Comparison of ENCODE assay signal across 16 mouse cellular contexts in genomic region chr17:23968780-23969179, GRCm38 (mm10). TPM values are rescaled to one million over a fixed set of nuclear protein-coding genes. Genes with fewer than 3 reads are reported as not detected.
DNase-seq lines count a peak whose midpoint lies in the region; ATAC-seq and TF ChIP-seq lines count a peak whose summit lies in the region.
"Had no signal": no experiment of that assay in that cellular context is flagged by ENCODE, and none has a peak within 500 bp of the region (broad histone marks: within the 10 kb centered on the region; RNA-seq: fewer than 3 reads in every experiment).

No protein-coding gene starts in this region.

- no peaks in the 10 kb centered on the region for H3K9me3 ChIP-seq in midbrain, postnatal 0 days (ENCODE audit: low read length)
- no peaks in the 10 kb centered on the region for H3K9me3 ChIP-seq in midbrain, embryonic 16.5 days (replicated peaks; ENCODE audit: control insufficient read depth, low read length, poor library complexity, severe bottlenecking)
- H3K9me3 ChIP-seq in intestine, embryonic 16.5 days (ENCODE audit: control insufficient read depth, low read length): no peaks in the 10 kb centered on the region
- H3K9me3 ChIP-seq in hindbrain, postnatal 0 days (ENCODE audit: low read length): no peaks in the 10 kb centered on the region
- H3K9me3 ChIP-seq: embryonic facial prominence, embryonic 13.5 days; forebrain, embryonic 13.5 days; heart, embryonic 12.5 days; hindbrain, embryonic 15.5 days; limb, embryonic 15.5 days had no signal

- H3K36me3 ChIP-seq in midbrain, postnatal 0 days (ENCODE audit: insufficient read depth, low read length): no peaks in the 10 kb centered on the region
- no peaks in the 10 kb centered on the region for H3K36me3 ChIP-seq in midbrain, embryonic 16.5 days (ENCODE audit: control insufficient read depth, insufficient read depth, low read length)
- H3K36me3 ChIP-seq in intestine, embryonic 16.5 days (ENCODE audit: control insufficient read depth, insufficient read depth, low read length): no peaks in the 10 kb centered on the region
- H3K36me3 ChIP-seq in hindbrain, postnatal 0 days (ENCODE audit: insufficient read depth, low read length): no peaks in the 10 kb centered on the region
- H3K36me3 ChIP-seq: embryonic facial prominence, embryonic 13.5 days; heart, embryonic 12.5 days; hindbrain, embryonic 15.5 days; limb, embryonic 15.5 days had no signal

- no peak overlapping the region for H3K4me2 ChIP-seq in midbrain, postnatal 0 days (ENCODE audit: low read depth, low read length, poor library complexity, severe bottlenecking)
- no peak overlapping the region for H3K4me2 ChIP-seq in midbrain, embryonic 16.5 days (ENCODE audit: low read length)
- H3K4me2 ChIP-seq in intestine, embryonic 16.5 days (ENCODE audit: low read depth, low read length): no peak overlapping the region
- H3K4me2 ChIP-seq in hindbrain, postnatal 0 days (ENCODE audit: low read depth, low read length): no peak overlapping the region
- H3K4me2 ChIP-seq: embryonic facial prominence, embryonic 13.5 days; forebrain, embryonic 13.5 days; heart, embryonic 12.5 days; hindbrain, embryonic 15.5 days; limb, embryonic 15.5 days had no signal

- H3K9ac ChIP-seq in midbrain, postnatal 0 days (replicated peaks; ENCODE audit: low read length, poor library complexity, severe bottlenecking): no peak overlapping the region
- H3K9ac ChIP-seq in midbrain, embryonic 16.5 days (ENCODE audit: low read depth, low read length): no peak overlapping the region
- no peak overlapping the region for H3K9ac ChIP-seq in intestine, embryonic 16.5 days (ENCODE audit: low read depth, low read length)
- no peak overlapping the region for H3K9ac ChIP-seq in hindbrain, postnatal 0 days (replicated peaks; ENCODE audit: low read length)
- H3K9ac ChIP-seq: embryonic facial prominence, embryonic 13.5 days; forebrain, embryonic 13.5 days; heart, embryonic 12.5 days; hindbrain, embryonic 15.5 days; limb, embryonic 15.5 days had no signal

- H3K27me3 ChIP-seq in midbrain, postnatal 0 days (ENCODE audit: insufficient read depth, low read length): no peaks in the 10 kb centered on the region
- H3K27me3 ChIP-seq in midbrain, embryonic 16.5 days (ENCODE audit: control insufficient read depth, insufficient read depth, low read depth, low read length): no peaks in the 10 kb centered on the region
- no peaks in the 10 kb centered on the region for H3K27me3 ChIP-seq in intestine, embryonic 16.5 days (replicated peaks; ENCODE audit: control insufficient read depth, insufficient read depth, low read length)
- H3K27me3 ChIP-seq in hindbrain, postnatal 0 days (ENCODE audit: insufficient read depth, low read length): no peaks in the 10 kb centered on the region
- H3K27me3 ChIP-seq: embryonic facial prominence, embryonic 13.5 days; forebrain, embryonic 13.5 days; heart, embryonic 12.5 days; hindbrain, embryonic 15.5 days; limb, embryonic 15.5 days had no signal

- peak; percentile 8; the same call in 1 of the 2 replicates for TF ChIP-seq CTCF in midbrain, postnatal 0 days (IDR thresholded peaks at IDR 0.05)
- TF ChIP-seq CTCF in hindbrain, postnatal 0 days (IDR thresholded peaks at IDR 0.05; ENCODE audit: low read depth): no peak

- no peak for ATAC-seq in midbrain, postnatal 0 days (ENCODE audit: low FRiP score)
- no peak for ATAC-seq in midbrain, embryonic 16.5 days
- ATAC-seq in intestine, embryonic 16.5 days: 0 out of 2 replicates have a peak, but pooled peaks have one; percentile 15
- no peak for ATAC-seq in hindbrain, postnatal 0 days
- no peak for ATAC-seq in megakaryocyte, adult 5-6 weeks (ENCODE audit: poor library complexity, severe bottlenecking)
- ATAC-seq: forebrain, embryonic 13.5 days had no signal

- WGBS in midbrain, postnatal 0 days: 50% methylated on average over 2 of the region's 2 CpGs
- WGBS in midbrain, embryonic 16.5 days: 65% methylated on average over 2 of the region's 2 CpGs
- 54% methylated on average over 2 of the region's 2 CpGs for WGBS in intestine, embryonic 16.5 days
- 53% methylated on average over 2 of the region's 2 CpGs for WGBS in hindbrain, postnatal 0 days

- peak; percentile 11 for DNase-seq in adrenal gland, postnatal 14 days
- no peak for DNase-seq in adrenal gland, postnatal 4 days (ENCODE audit: low spot score in 2 of 2)
- DNase-seq in midbrain, postnatal 0 days (ENCODE audit: low spot score): no peak
- DNase-seq in thymus, postnatal 14 days: peak; percentile 43
- DNase-seq in hindbrain, postnatal 0 days (ENCODE audit: low spot score): no peak

- no peak overlapping the region for H3K4me3 ChIP-seq in midbrain, postnatal 0 days (ENCODE audit: low read depth, low read length)
- no peak overlapping the region for H3K4me3 ChIP-seq in midbrain, embryonic 16.5 days (ENCODE audit: low read depth, low read length)
- H3K4me3 ChIP-seq in intestine, embryonic 16.5 days (ENCODE audit: low read length): no peak overlapping the region
- no peak overlapping the region for H3K4me3 ChIP-seq in hindbrain, postnatal 0 days (ENCODE audit: low read length)
- H3K4me3 ChIP-seq: embryonic facial prominence, embryonic 13.5 days; forebrain, embryonic 13.5 days; heart, embryonic 12.5 days; hindbrain, embryonic 15.5 days; limb, embryonic 15.5 days; myocyte had no signal

- H3K27ac ChIP-seq in midbrain, postnatal 0 days (ENCODE audit: low read depth, low read length): no peak overlapping the region
- no peak overlapping the region for H3K27ac ChIP-seq in midbrain, embryonic 16.5 days (ENCODE audit: low read length)
- no peak overlapping the region for H3K27ac ChIP-seq in intestine, embryonic 16.5 days (ENCODE audit: low read length)
- no peak overlapping the region for H3K27ac ChIP-seq in hindbrain, postnatal 0 days
- H3K27ac ChIP-seq: embryonic facial prominence, embryonic 13.5 days; forebrain, embryonic 13.5 days; hindbrain, embryonic 15.5 days; limb, embryonic 15.5 days had no signal

- no peaks in the 10 kb centered on the region for H3K4me1 ChIP-seq in midbrain, postnatal 0 days (ENCODE audit: insufficient read depth, low read length)
- no peaks in the 10 kb centered on the region for H3K4me1 ChIP-seq in midbrain, embryonic 16.5 days (ENCODE audit: control insufficient read depth, insufficient read depth, low read length)
- peaks cover 8% of the 10 kb centered on the region; the same call in 1 of the 2 replicates for H3K4me1 ChIP-seq in intestine, embryonic 16.5 days (ENCODE audit: control insufficient read depth, insufficient read depth, low read length)
- H3K4me1 ChIP-seq in hindbrain, postnatal 0 days (ENCODE audit: insufficient read depth, low read length): no peaks in the 10 kb centered on the region
- H3K4me1 ChIP-seq: embryonic facial prominence, embryonic 13.5 days; heart, embryonic 12.5 days; limb, embryonic 15.5 days had no signal

RNA-seq across cellular contexts. Expression of gene Prss30, which starts 11.6 kb away (rescaled TPM):
- 0.34 and 0.37 TPM in 2 replicates for total RNA-seq in adrenal gland, postnatal 14 days (2021)
- total RNA-seq in adrenal gland, postnatal 4 days (2021): not detected
- total RNA-seq in midbrain, postnatal 0 days (2014; rRNA removed): 1.8 TPM in 1 of 2 replicates, not detected in the other
- 0.15 and 0.17 TPM in 2 replicates for polyA plus RNA-seq in midbrain, postnatal 0 days (2015; fragmentation: Nextera tagmentation; extraction: Ambion mirVana)
- polyA plus RNA-seq in midbrain, embryonic 16.5 days (2015; fragmentation: Nextera tagmentation; extraction: Ambion mirVana): 0.24 TPM in 1 of 2 replicates, not detected in the other
- polyA plus RNA-seq in intestine, embryonic 16.5 days (2015; fragmentation: Nextera tagmentation; extraction: Ambion mirVana): 3.2 and 4.3 TPM in 2 replicates
- total RNA-seq in hindbrain, postnatal 0 days (2014; rRNA removed): not detected in 2 replicates
- not detected in 2 replicates for polyA plus RNA-seq in hindbrain, postnatal 0 days (2015; fragmentation: Nextera tagmentation; extraction: Ambion mirVana)
- total RNA-seq in megakaryocyte, adult 5-6 weeks (2015): 1.2 and 2.5 TPM in 2 replicates
- 0.89 and 1.2 TPM in 2 replicates for total RNA-seq in megakaryocyte, adult 5-6 weeks (2017)
- total RNA-seq: gastrocnemius, postnatal 10 days; layer of hippocampus, postnatal 36 days had no signal
- polyA plus RNA-seq: embryonic facial prominence, embryonic 13.5 days; forebrain, embryonic 13.5 days; heart, embryonic 12.5 days; hindbrain, embryonic 15.5 days; limb, embryonic 15.5 days had no signal

RNA-seq across cellular contexts. Expression of gene Sbpl, which starts 13.7 kb away (rescaled TPM):
- not detected in 2 replicates for total RNA-seq in adrenal gland, postnatal 14 days (2021)
- total RNA-seq in adrenal gland, postnatal 4 days (2021): not detected
- total RNA-seq in midbrain, postnatal 0 days (2014; rRNA removed): not detected in 2 replicates
- polyA plus RNA-seq in midbrain, postnatal 0 days (2015; fragmentation: Nextera tagmentation; extraction: Ambion mirVana): not detected in 2 replicates
- not detected in 2 replicates for polyA plus RNA-seq in midbrain, embryonic 16.5 days (2015; fragmentation: Nextera tagmentation; extraction: Ambion mirVana)
- not detected in 2 replicates for polyA plus RNA-seq in intestine, embryonic 16.5 days (2015; fragmentation: Nextera tagmentation; extraction: Ambion mirVana)
- total RNA-seq in hindbrain, postnatal 0 days (2014; rRNA removed): 1.4 TPM in 1 of 2 replicates, not detected in the other
- polyA plus RNA-seq in hindbrain, postnatal 0 days (2015; fragmentation: Nextera tagmentation; extraction: Ambion mirVana): not detected in 2 replicates
- total RNA-seq in megakaryocyte, adult 5-6 weeks (2015): not detected in 2 replicates
- not detected in 2 replicates for total RNA-seq in megakaryocyte, adult 5-6 weeks (2017)
- total RNA-seq: gastrocnemius, postnatal 10 days; layer of hippocampus, postnatal 36 days had no signal
- polyA plus RNA-seq: embryonic facial prominence, embryonic 13.5 days; forebrain, embryonic 13.5 days; heart, embryonic 12.5 days; hindbrain, embryonic 15.5 days; limb, embryonic 15.5 days; myocyte had no signal

RNA-seq across cellular contexts. Expression of gene Sbp, which starts 27.3 kb away (rescaled TPM):
- total RNA-seq in adrenal gland, postnatal 14 days (2021): not detected in 2 replicates
- not detected for total RNA-seq in adrenal gland, postnatal 4 days (2021)
- total RNA-seq in midbrain, postnatal 0 days (2014; rRNA removed): not detected in 2 replicates
- polyA plus RNA-seq in midbrain, postnatal 0 days (2015; fragmentation: Nextera tagmentation; extraction: Ambion mirVana): not detected in 2 replicates
- polyA plus RNA-seq in midbrain, embryonic 16.5 days (2015; fragmentation: Nextera tagmentation; extraction: Ambion mirVana): not detected in 2 replicates
- not detected in 2 replicates for polyA plus RNA-seq in intestine, embryonic 16.5 days (2015; fragmentation: Nextera tagmentation; extraction: Ambion mirVana)
- not detected in 2 replicates for total RNA-seq in hindbrain, postnatal 0 days (2014; rRNA removed)
- not detected in 2 replicates for polyA plus RNA-seq in hindbrain, postnatal 0 days (2015; fragmentation: Nextera tagmentation; extraction: Ambion mirVana)
- not detected in 2 replicates for total RNA-seq in megakaryocyte, adult 5-6 weeks (2015)
- not detected in 2 replicates for total RNA-seq in megakaryocyte, adult 5-6 weeks (2017)
- total RNA-seq: gastrocnemius, postnatal 10 days; layer of hippocampus, postnatal 36 days had no signal
- polyA plus RNA-seq: embryonic facial prominence, embryonic 13.5 days; forebrain, embryonic 13.5 days; heart, embryonic 12.5 days; hindbrain, embryonic 15.5 days; limb, embryonic 15.5 days; myocyte had no signal

RNA-seq across cellular contexts. Expression of gene Prss22, which starts 29.1 kb away (rescaled TPM):
- not detected in 2 replicates for total RNA-seq in adrenal gland, postnatal 14 days (2021)
- total RNA-seq in adrenal gland, postnatal 4 days (2021): not detected
- not detected in 2 replicates for total RNA-seq in midbrain, postnatal 0 days (2014; rRNA removed)
- 0.17 TPM in 1 of 2 replicates, not detected in the other for polyA plus RNA-seq in midbrain, postnatal 0 days (2015; fragmentation: Nextera tagmentation; extraction: Ambion mirVana)
- not detected in 2 replicates for polyA plus RNA-seq in midbrain, embryonic 16.5 days (2015; fragmentation: Nextera tagmentation; extraction: Ambion mirVana)
- 0.13 and 0.26 TPM in 2 replicates for polyA plus RNA-seq in intestine, embryonic 16.5 days (2015; fragmentation: Nextera tagmentation; extraction: Ambion mirVana)
- 0.42 TPM in 1 of 2 replicates, not detected in the other for total RNA-seq in hindbrain, postnatal 0 days (2014; rRNA removed)
- polyA plus RNA-seq in hindbrain, postnatal 0 days (2015; fragmentation: Nextera tagmentation; extraction: Ambion mirVana): not detected in 2 replicates
- not detected in 2 replicates for total RNA-seq in megakaryocyte, adult 5-6 weeks (2015)
- not detected in 2 replicates for total RNA-seq in megakaryocyte, adult 5-6 weeks (2017)
- total RNA-seq: gastrocnemius, postnatal 10 days; layer of hippocampus, postnatal 36 days had no signal
- polyA plus RNA-seq: forebrain, embryonic 13.5 days; hindbrain, embryonic 15.5 days had no signal

RNA-seq across cellular contexts. Expression of gene Dcpp3, which starts 51.5 kb away (rescaled TPM):
- not detected in 2 replicates for total RNA-seq in adrenal gland, postnatal 14 days (2021)
- total RNA-seq in adrenal gland, postnatal 4 days (2021): not detected
- not detected in 2 replicates for total RNA-seq in midbrain, postnatal 0 days (2014; rRNA removed)
- polyA plus RNA-seq in midbrain, postnatal 0 days (2015; fragmentation: Nextera tagmentation; extraction: Ambion mirVana): not detected in 2 replicates
- polyA plus RNA-seq in midbrain, embryonic 16.5 days (2015; fragmentation: Nextera tagmentation; extraction: Ambion mirVana): not detected in 2 replicates
- polyA plus RNA-seq in intestine, embryonic 16.5 days (2015; fragmentation: Nextera tagmentation; extraction: Ambion mirVana): not detected in 2 replicates
- total RNA-seq in hindbrain, postnatal 0 days (2014; rRNA removed): not detected in 2 replicates
- not detected in 2 replicates for polyA plus RNA-seq in hindbrain, postnatal 0 days (2015; fragmentation: Nextera tagmentation; extraction: Ambion mirVana)
- total RNA-seq in megakaryocyte, adult 5-6 weeks (2015): not detected in 2 replicates
- total RNA-seq in megakaryocyte, adult 5-6 weeks (2017): not detected in 2 replicates
- total RNA-seq: gastrocnemius, postnatal 10 days; layer of hippocampus, postnatal 36 days had no signal
- polyA plus RNA-seq: embryonic facial prominence, embryonic 13.5 days; forebrain, embryonic 13.5 days; heart, embryonic 12.5 days; hindbrain, embryonic 15.5 days; myocyte had no signal

Comparison
In these comparisons a context has a peak if more than half of its experiments do, and no peak if none do; other contexts are left out.
1. DNase-seq: peak in adrenal gland, postnatal 14 days (single experiment) and thymus, postnatal 14 days (single experiment); none in adrenal gland, postnatal 4 days (0 of 2), midbrain, postnatal 0 days (single experiment) and hindbrain, postnatal 0 days (single experiment).